Mouse (Mus musculus): ENCODE measurements around the gene Elmo3.

- TF ChIP-seq CTCF (IDR thresholded peaks at IDR 0.05; ENCODE audit: control insufficient read depth, insufficient read depth, low read length) = no peak
- TF ChIP-seq POLR2A (IDR thresholded peaks at IDR 0.05; ENCODE audit: borderline replicate concordance, control insufficient read depth, low read depth, low read length) = no peak
Observed at GRCm38 (mm10) chr8:105295895-105296573, 9.4 kb upstream of the Elmo3 start, which contains the start of gene Exoc3l.
